Mouse (Mus musculus): ENCODE measurements around the gene Tmem221. TPM values are rescaled to one million over a fixed set of nuclear protein-coding genes. Genes with fewer than 3 reads are reported as not detected.

Tmem221 gene
- total RNA-seq, 2 experiments from 2014 or later = not detected

DNA sequence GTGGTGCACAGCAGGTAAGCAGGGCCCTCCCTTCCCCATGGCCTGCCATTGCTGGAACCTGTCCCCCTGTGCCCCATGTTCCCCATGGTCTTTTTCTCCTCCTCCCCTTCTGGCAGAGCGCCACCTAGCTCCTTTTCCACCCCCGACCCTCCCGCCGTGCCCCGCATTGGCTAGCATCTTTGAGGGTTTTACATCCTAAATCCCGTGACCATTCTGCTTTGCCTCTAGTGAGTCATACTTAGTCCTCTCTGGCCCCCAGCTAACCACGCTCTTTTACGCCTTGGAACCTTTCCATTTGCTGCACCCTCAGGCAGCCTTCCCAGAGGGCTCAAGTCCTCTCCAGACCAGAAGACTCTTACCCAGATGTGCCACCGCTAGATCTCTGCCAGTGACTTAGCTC lies 21.5 kb upstream of the Tmem221 start:
- no peak for DNase-seq (ENCODE audit: low spot score in 2 of 2)
- intact Hi-C loops (cut with DNase I) = no loop called here

DNA sequence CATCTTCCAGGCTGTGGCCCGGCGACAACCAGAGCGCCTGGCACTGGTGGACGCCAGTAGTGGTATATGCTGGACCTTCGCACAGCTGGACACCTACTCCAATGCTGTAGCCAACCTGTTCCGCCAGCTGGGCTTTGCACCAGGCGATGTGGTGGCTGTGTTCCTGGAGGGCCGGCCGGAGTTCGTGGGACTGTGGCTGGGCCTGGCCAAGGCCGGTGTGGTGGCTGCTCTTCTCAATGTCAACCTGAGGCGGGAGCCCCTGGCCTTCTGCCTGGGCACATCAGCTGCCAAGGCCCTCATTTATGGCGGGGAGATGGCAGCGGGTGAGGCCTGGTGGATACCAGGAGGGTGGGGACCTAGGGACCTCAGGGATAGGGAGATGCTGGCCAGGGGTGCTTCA lies 20.8 kb upstream of the Tmem221 start:
- DNase-seq (ENCODE audit: low spot score in 2 of 2) = no peak
- intact Hi-C loops (cut with DNase I) = no loop called here

DNA sequence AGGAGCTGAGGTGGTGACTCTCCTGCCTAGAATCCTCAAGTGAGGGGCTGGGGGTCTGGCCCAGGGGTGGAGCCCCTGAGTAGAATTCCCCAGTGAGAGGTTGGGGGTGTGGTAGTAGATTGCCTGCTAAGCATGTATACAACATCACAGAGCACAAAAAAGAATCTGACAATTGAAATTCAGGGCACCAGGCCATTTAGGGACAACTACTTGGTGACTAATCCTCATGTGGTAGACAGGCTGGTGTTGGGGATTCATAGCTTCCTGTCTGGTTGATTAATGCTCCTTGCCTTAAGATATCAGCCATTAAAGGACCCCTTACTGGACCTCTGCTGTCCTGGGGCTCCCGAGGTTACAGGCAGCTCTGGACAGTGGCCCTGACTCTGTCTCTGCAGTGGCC lies 20.3 kb upstream of the Tmem221 start:
- intact Hi-C loops (cut with DNase I) = no loop called here

DNA sequence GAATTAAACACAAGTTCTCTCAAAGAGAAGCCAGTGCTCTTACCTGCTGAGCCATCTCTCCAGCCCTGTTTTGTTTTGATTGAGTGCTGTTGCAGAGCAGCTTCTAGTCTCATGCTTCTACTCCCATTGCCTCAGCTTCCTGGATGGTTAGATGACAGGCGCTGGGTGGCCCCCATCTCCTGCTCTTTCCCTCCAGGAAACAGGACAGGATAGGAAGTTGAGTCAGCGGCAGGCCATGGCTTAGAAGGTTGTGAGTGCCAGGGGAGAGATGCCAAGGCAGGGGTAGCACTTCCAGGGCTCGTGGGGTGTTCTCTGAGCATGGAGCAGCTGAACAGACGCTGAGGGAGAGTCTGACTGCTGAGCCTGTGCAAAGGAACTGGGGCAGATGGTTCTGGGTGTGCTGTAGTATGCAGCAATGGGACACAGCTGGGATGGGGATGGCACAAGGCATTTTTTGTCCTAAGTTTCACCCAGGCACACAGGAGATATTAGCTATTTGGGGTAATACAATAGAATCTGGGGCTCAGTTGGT lies 19.3 kb upstream of the Tmem221 start:
- intact Hi-C loops (cut with DNase I) = no loop called here
- no peak for DNase-seq (ENCODE audit: low spot score in 2 of 2)

More for the DNA sequence above, 20.3 kb upstream of the Tmem221 start:
- no peak for DNase-seq (ENCODE audit: low spot score in 2 of 2)

DNA sequence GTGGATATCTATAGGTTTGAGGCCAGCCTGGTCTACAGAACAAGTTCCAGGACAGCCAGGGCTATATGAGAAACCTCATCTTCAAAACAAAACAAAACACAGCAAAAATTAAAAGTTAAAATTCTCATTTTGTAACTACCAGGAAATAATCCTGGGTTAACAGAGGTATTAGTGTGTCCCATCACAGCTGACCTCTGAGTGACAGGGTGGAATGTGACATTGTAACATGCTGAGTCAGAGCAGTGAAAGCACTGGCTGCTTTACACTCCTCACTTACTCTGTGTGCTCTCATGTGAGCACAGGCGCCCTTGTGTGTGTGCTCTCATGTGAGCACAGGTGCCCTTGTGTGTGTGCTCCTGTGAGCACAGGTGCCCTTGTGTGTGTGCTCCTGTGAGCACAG lies 16.3 kb upstream of the Tmem221 start:
- intact Hi-C loops (cut with DNase I) = no loop called here
- no peak for DNase-seq (ENCODE audit: low spot score in 2 of 2)

DNA sequence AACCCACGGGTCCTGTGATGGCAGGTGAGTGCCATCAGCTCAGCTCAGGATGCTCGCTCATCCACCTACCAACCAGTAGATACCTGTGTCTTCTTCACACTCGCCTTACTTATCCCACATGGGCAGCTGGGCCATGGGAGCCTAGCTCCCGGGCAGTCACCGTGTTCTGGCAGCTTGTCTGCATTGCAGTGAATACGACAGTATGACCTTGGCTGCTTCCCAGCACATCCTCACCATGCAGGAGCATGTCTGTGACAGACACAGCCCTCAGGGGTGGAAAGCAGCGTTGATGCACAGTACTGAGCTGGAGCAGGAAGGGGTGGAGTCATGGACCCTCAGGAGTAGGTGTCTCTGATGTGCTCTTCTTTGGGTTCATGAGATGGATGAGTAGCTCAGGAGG lies 15.8 kb upstream of the Tmem221 start:
- intact Hi-C loops (cut with DNase I) = no loop called here
- no peak for DNase-seq (ENCODE audit: low spot score in 2 of 2)

DNA sequence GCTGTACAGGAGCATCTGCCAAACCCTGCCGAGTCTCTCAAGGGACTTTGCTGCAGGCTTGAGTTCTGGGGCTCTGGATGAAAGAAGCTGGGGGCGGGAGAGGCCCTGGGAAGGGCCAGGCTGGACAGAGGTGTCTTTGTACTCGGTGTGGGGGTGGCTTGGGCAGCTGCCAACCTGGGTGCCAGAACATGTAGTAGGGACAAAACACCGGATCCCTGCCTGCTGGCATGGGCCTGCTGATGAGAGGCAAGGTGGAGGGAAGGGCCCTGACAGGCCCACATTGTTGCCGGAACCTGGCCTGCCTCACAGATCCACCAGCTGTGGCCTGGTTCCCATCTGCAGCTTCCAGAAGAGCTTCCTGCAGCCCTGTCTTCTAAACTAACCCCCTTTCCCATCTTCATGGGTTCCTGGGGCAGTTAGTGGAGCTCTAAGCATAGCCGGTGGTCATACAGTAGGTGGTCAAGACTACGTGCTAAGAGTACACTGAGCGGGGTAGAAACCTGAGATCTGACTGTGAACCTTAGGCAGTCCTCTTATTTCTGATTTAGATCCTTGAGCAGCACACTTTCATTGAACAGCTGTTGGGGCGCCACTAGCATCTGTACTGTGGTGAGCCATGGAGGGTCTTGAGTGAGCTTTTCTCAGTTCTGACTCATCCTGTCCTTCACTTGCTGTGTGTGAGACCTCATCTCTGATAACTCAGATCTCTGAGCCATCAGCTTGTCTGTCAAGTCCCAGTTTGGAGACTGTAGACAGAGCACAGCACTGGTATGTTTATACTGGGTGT lies 14.4 kb upstream of the Tmem221 start:
- DNase-seq (ENCODE audit: low spot score in 2 of 2) = peak; percentile 68 to 75
- intact Hi-C loops (cut with DNase I) = no loop called here

DNA sequence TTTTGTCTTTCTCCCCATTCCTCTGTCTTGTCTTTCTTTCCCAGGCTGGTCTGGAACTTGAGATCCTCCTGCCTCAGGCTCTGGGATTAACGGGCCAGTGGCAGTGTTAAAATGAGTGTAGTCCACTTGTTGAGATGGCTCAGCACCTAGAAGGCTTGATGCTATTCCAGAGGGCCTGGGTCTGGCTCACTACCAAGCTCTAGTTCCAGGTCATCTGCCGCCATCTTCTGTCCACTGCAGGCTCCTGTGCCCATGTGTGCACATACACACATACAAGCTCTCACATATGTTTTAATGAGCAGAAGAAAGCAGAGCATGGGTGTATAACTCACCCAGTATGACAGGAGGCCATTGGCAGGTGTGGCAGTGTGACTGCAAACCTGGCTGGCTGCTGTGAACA lies 13.4 kb upstream of the Tmem221 start:
- DNase-seq (ENCODE audit: low spot score in 2 of 2) = no peak
- intact Hi-C loops (cut with DNase I) = no loop called here

DNA sequence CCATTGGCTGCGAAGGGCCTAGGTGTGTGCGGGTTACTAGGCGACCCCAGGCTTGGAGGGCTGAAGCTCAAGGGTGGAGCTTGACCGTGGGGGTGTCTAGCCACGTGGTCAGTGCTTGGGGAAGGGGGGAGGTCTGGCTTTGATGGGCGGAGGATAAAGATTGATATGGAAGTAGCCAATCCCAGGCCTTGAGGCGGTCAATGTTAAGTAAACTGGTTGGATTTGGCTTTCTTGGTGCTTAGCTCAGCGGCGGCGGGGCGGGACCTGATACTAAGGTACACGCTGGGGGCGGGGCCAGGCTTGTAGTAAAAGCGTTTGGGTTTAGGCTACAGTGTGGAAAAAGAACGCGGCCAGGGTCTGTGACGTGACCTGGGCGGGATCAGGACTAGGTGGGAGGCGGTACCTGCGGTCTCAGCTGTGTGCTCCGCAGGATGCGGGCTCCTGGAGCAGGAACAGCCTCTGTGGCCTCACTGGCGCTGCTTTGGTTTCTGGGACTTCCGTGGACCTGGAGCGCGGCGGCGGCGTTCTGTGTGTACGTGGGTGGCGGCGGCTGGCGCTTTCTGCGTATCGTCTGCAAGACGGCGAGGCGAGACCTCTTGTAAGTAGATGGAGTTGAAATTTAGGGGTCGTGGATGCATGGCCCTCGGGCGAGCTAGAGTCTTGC lies 11.8 kb upstream of the Tmem221 start:
- peak; percentile 94 to 96 for DNase-seq (ENCODE audit: low spot score in 2 of 2)
- intact Hi-C loops (cut with DNase I) = no loop called here

DNA sequence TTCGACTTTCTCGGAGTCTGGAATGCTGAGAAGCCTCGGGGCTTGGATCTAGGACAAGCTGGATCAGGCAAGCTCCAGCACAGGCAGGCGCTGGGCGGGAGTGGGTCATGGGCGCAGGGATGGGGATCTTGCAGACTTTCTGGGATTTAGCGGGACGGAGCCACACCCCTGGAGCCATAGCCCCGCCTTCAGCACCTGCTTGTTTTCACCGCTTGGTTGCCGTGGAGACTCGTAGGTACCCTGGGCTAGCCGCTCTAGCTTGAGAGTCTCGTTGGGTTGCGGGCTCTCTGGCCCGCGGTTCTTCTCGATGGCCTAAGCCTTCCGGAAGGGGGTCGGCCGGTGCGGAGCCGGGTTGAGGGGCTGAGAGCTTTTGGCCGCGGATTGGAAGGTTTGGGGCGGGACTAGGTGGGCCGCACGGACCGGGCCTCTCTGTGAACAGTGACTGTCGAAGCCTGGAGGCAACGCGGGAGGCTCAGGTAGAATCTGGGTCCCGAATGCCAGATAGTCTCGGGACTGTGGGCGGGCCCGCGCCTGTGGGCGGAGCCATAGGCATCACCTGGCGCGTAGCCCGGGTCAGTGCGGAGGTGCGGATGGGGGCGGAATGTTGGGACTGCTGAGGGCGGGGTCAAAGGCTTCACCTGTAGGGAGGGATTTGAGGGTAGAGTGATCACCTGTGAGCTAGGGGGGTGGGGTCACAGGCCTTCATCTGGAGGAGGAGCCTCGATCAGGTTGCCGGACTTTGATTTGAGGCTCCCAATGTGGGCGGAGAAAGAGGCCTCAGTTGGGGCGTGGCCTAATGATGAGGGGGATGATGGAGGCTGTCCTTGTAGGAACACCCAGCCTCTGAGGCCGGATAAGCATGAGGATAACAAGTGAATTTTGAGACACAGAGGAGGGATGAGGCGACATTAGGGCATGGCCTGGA lies 11.0 kb upstream of the Tmem221 start:
- intact Hi-C loops (cut with DNase I) = loop anchor here (2.0 kb wide), 1 partner anchor 23 kb away; the partner anchor contains the start of gene Pgls
- peak; percentile 91 to 93 for DNase-seq (ENCODE audit: low spot score in 2 of 2)

DNA sequence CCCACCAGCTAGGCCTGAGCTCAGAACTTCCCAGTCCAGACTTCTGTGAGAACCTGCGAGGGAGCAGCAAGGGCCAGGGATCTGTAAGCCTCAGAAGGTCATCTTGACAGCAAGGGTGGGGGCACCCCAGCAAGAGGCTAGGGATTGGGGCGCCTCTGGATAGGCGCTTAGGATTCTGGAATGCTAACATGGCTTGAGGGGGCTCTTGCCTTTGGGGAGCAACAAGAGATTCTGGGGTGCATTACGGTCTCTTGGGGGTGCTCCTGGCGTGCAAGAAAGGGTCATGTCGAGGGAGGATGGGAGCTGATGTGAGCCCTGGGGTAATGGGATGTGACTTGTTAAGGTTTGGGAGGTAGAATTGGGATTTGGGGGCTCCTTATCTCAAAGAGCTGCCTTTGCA lies 10.3 kb upstream of the Tmem221 start:
- intact Hi-C loops (cut with DNase I) = loop anchor here (2.0 kb wide), 1 partner anchor 24 kb away; the partner anchor contains the start of gene Pgls

DNA sequence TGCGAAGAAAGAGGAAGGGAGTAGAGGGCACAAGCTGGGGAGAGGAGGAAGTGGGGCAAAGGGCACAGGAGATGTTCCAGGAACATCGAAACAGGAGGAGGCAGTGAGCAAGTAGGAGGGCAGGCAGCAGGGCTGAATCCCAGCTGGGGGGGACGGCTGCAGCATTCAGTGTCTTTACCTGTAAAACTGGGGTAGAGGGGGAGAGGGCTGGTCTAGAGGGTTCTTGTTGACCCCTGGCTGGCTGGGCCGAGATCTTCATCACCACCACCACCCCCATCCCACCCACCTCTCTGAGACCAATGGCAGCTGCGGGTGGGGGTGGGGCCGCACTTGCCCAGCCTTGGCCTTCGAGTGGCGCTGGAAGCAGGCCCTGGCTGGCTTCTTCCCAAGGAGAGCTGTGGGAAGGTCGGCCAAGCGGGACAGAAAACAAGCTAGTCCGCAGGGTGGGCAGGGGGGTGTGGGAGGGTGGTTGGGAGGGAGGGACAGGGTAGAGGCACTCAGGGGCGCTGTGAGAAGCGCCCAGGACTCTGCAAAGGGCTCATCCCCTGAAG lies 9.8 kb upstream of the Tmem221 start, which contains the start of gene Slc27a1:
Gene Slc27a1, plus strand, starts transcription at position 496 of the 551 bp plus-strand sequence.
- intact Hi-C loops (cut with DNase I) = loop anchor here (2.0 kb wide), 1 partner anchor 24 kb away; the partner anchor contains the start of gene Pgls
- peak; percentile 50 to 52 for DNase-seq (ENCODE audit: low spot score in 2 of 2)

More for the DNA sequence above, 10.3 kb upstream of the Tmem221 start:
- no peak for DNase-seq (ENCODE audit: low spot score in 2 of 2)

DNA sequence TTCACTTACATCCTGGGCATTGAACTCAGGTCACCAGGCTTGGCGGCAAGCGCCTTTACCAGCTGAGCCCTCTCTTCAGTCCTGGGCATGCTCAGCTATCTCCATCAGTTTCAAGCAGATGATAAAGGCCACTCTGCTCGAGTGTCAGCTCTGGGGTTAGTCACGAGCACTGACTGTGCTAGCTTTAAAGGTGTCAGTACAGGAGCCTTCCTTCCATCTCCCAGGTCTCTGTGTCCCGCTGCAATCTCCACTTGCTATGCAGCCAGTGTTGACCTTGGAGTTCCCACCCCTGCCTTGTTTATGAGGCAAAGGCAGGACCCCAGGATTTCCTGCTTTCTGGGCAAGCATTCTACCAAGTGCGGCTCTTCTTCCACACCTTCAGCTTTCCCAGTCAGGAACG lies 8.9 kb upstream of the Tmem221 start:
- intact Hi-C loops (cut with DNase I) = no loop called here

DNA sequence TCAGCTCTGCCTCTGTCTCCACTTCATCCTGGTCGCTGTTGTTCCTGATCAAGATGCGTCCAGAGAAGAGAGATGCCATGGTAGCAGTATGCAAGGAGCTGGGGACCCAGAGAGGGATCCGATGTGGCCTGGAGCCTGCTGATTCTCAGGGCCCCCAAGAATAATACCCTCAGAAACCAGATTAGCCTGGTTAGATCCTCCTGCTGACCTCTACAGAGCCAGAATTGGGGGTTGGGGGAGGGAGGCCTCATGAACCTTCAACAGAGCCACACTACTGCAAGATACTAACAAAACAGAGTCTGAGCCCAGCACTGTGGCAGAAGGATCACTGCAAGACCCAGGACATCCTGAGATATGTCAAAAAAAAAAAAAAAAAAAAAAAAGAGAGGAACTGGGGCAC lies 7.8 kb upstream of the Tmem221 start, which contains the start of gene Nxnl1:
Gene Nxnl1, minus strand, starts transcription at position 101 of the 400 bp plus-strand sequence.
- no peak for DNase-seq (ENCODE audit: low spot score in 2 of 2)
- intact Hi-C loops (cut with DNase I) = no loop called here

More for the DNA sequence above, 8.9 kb upstream of the Tmem221 start:
- no peak for DNase-seq (ENCODE audit: low spot score in 2 of 2)

DNA sequence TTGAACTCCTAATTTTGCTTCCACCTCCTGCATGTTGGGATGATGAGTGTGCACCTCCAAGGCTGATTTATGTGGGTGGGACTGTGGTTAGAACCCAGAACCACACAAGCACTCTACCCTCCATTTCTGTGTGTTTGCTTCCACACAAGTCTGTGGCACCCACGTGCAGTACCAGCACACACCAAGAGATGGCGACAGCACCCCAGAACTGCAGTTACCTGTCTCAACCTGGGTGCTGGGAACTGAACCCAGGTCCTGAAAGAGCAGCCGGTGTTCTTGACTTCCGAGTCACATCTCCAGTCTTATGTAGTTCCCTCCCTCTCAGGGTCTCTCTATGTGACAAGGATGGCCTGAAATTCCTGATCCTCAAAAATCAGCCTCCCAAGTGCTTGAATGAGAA lies 5.3 kb upstream of the Tmem221 start:
- intact Hi-C loops (cut with DNase I) = loop anchor here (2.0 kb wide), 1 partner anchor 33 kb away; the partner anchor contains the start of gene Fam129c

DNA sequence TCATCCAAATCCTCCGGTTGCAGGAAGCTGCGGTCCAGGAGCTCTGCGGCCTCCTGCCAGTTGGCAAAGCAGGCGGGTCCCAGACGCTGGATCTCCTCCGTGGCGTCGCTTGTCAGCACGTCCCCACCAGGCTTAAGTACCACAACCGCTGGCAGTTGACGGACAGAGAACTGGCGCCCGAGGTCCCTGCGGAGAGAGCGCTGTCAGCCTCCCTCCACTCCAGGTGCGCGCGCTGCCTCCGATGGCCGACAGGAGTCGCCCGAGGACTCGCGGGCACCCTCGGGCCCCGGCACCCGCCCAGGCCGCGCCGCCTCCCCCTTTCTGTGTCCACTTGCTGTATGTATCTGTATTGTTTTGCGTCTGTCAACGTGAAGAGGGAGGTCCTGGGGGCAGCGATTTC lies 4.1 kb upstream of the Tmem221 start:
- peak; percentile 65 to 67 for DNase-seq (ENCODE audit: low spot score in 2 of 2)
- intact Hi-C loops (cut with DNase I) = loop anchor here (2.0 kb wide), 1 partner anchor 34 kb away; the partner anchor contains the start of gene Fam129c

More for the DNA sequence above, 5.3 kb upstream of the Tmem221 start:
- DNase-seq (ENCODE audit: low spot score in 2 of 2) = no peak

DNA sequence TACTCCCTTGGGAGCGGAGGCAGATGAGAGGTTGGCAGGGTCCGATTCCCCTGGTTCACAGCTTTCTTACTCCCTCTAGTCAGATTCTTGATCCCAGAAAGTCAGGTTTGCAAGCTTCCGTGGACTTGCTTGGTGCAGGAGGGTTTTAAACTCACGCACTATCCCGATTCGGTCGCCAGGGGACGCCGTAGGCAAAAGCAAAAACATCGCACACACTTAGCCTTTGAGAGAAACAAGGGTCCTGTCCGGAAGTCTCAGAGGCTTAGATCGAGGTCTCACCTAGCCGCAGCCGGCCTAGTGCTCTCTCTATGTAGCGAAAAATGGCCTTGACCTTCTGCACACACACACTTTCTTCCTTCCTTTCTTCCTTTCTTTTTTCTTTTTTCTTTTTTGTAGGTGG lies 2.7 kb upstream of the Tmem221 start:
- intact Hi-C loops (cut with DNase I) = loop anchor here (2.0 kb wide), 1 partner anchor 99 kb away; no protein-coding TSS in a partner anchor
- DNase-seq (ENCODE audit: low spot score in 2 of 2) = peak; percentile 43 to 47

DNA sequence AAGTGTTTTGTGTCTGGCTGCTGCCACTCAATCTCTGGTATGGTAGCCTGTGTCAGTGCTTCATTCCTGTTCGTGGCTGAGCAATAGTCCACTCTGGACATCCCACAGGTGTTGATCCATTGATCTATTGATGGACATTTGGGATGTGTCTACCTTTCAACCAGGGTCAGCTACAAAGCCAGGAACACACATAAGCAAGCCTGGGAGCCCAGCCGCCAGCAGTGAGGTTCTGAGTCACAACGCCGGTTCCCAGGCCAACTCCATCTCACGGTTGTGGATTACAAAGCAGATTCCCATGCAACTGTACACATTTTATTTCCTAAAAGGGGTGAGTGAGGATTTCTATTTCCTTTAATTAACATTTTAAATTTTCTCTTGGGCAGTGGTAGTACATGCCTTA lies 2.1 kb upstream of the Tmem221 start:
- DNase-seq (ENCODE audit: low spot score in 2 of 2) = no peak
- intact Hi-C loops (cut with DNase I) = loop anchor here (2.0 kb wide), 1 partner anchor 100 kb away; no protein-coding TSS in a partner anchor

DNA sequence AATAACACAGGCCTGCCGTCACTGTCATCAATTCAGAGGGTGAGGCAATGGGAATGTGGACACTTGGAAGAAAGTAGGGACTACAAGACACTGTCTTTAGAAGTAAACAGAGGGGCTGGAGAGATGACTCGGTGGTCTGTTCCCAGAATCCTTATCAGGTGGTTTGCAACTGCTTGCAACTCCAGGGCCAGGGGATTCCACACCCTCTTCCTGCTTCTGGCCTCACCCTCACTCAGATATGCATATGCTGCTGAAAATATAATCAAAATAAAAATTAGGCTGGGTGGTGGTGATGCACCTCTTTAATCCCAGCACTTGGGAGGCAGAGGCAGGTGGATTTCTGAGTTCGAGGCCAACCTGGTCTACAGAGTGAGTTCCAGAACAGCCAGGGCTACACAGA lies 1.4 kb upstream of the Tmem221 start:
- DNase-seq (ENCODE audit: low spot score in 2 of 2) = no peak
- intact Hi-C loops (cut with DNase I) = loop anchor here (2.0 kb wide), 1 partner anchor 101 kb away; no protein-coding TSS in a partner anchor
